Mouse (Mus musculus) hindbrain, embryonic 10.5 days (tissue): ENCODE results near the gene Zfp704. TPM values are rescaled to one million over a fixed set of nuclear protein-coding genes. Genes with fewer than 3 reads are reported as not detected.

ENCODE experiments used
- DNase-seq: peaks from one replicate; pipeline ENCODE4 v3.0.0-alpha.2; 2017; ENCODE audit warnings: low spot score
- H3K27ac ChIP-seq: fragments of 300-500 bp; sonication (generic); 2 replicates; pipeline ENCODE4 v1.5.1; 2016; ENCODE audit warnings: mild to moderate bottlenecking, moderate library complexity
- H3K27me3 ChIP-seq: fragments of 300-500 bp; sonication (generic); 2 replicates; pipeline ENCODE4 v1.6.1; 2016; ENCODE audit warnings: mild to moderate bottlenecking; ENCODE audit not compliant: poor library complexity, insufficient read depth, severe bottlenecking
- H3K36me3 ChIP-seq: fragments of 300-500 bp; sonication (generic); 2 replicates; pipeline ENCODE4 v1.6.1; 2016; ENCODE audit warnings: mild to moderate bottlenecking, moderate library complexity
- H3K4me1 ChIP-seq: fragments of 300-500 bp; sonication (generic); replicated peaks from 2 replicates; pipeline ENCODE4 v1.6.1; 2016; ENCODE audit warnings: mild to moderate bottlenecking
- H3K4me3 ChIP-seq: fragments of 300-500 bp; sonication (generic); 2 replicates; pipeline ENCODE4 v1.5.1; 2016; ENCODE audit warnings: mild to moderate bottlenecking, moderate library complexity
- H3K9me3 ChIP-seq: fragments of 300-500 bp; sonication (generic); 2 replicates; pipeline ENCODE4 v1.6.1; 2016; ENCODE audit warnings: mild to moderate bottlenecking, moderate library complexity
- WGBS: fragments of 180-500 bp; shearing (Covaris S2); methylation state at CpG from one replicate; pipeline ENCODE4 v1.1.7; 2016; 5-methylcytosine and 5-hydroxymethylcytosine counted together
- polyA plus RNA-seq: library from polyadenylated mRNA; unstranded; fragments of >200 nt; fragmentation: Nextera tagmentation; extraction: Ambion mirVana; gene quantifications from 2 replicates; pipeline ENCODE4 v1.2.1, GENCODE M21; 2016

Gene Zfp704
- polyA plus RNA-seq, 1 experiment from 2014 or later = 4.2 TPM

- Histone ChIP-seq H3K4me1 (peaks cover 20% of the 10 kb centered on the region), H3K9me3 (0 out of 2 replicates have a peak, but pooled peaks cover 3% of the 10 kb centered on the region), H3K4me3 (no peak overlapping the region), H3K36me3 (0 out of 2 replicates have a peak, but pooled peaks cover 5% of the 10 kb centered on the region), H3K27ac (no peak overlapping the region), H3K27me3 (no peaks in the 10 kb centered on the region)
- DNase-seq = no peak
- WGBS = 84% methylated on average over 10 of the region's 10 CpGs
These were observed 41.2 kb downstream of the Zfp704 start for GRCm38 (mm10) chr3:9568565-9569228.

GRCm38 (mm10) chr3:9567948-9568347, 41.9 kb downstream of the Zfp704 start:
- 70% methylated on average over 8 of the region's 8 CpGs for WGBS
- H3K27me3 ChIP-seq = no peaks in the 10 kb centered on the region
- DNase-seq = no peak

GRCm38 (mm10) chr3:9566831-9567230, 43.1 kb downstream of the Zfp704 start:
- Histone ChIP-seq H3K4me3 (no peak overlapping the region), H3K4me1 (peaks cover 21% of the 10 kb centered on the region), H3K36me3 (0 out of 2 replicates have a peak, but pooled peaks cover 5% of the 10 kb centered on the region), H3K27ac (no peak overlapping the region), H3K9me3 (0 out of 2 replicates have a peak, but pooled peaks cover 3% of the 10 kb centered on the region), H3K27me3 (no peaks in the 10 kb centered on the region)
- no peak for DNase-seq
- 90% methylated on average over 3 of the region's 3 CpGs for WGBS

More at GRCm38 (mm10) chr3:9567948-9568347, 41.9 kb downstream of the Zfp704 start:
- Histone ChIP-seq H3K27ac (no peak overlapping the region), H3K4me3 (no peak overlapping the region), H3K36me3 (0 out of 2 replicates have a peak, but pooled peaks cover 5% of the 10 kb centered on the region), H3K9me3 (0 out of 2 replicates have a peak, but pooled peaks cover 3% of the 10 kb centered on the region), H3K4me1 (peaks cover 21% of the 10 kb centered on the region)

GRCm38 (mm10) chr3:9563562-9563961, 46.3 kb downstream of the Zfp704 start:
- H3K9me3 ChIP-seq = no peaks in the 10 kb centered on the region
- 83% methylated on average over 7 of the region's 7 CpGs for WGBS
- no peak for DNase-seq

GRCm38 (mm10) chr3:9562649-9563328, 47.1 kb downstream of the Zfp704 start:
- no peaks in the 10 kb centered on the region for H3K27me3 ChIP-seq
- no peak overlapping the region for H3K27ac ChIP-seq
- no peaks in the 10 kb centered on the region for H3K9me3 ChIP-seq
- DNase-seq = no peak
- 91% methylated on average over 11 of the region's 11 CpGs for WGBS
- no peak overlapping the region for H3K4me3 ChIP-seq
- 0 out of 2 replicates have a peak, but pooled peaks cover 5% of the 10 kb centered on the region for H3K36me3 ChIP-seq
- peaks cover 7% of the 10 kb centered on the region for H3K4me1 ChIP-seq

More at GRCm38 (mm10) chr3:9563562-9563961, 46.3 kb downstream of the Zfp704 start:
- 0 out of 2 replicates have a peak, but pooled peaks cover 5% of the 10 kb centered on the region for H3K36me3 ChIP-seq
- no peak overlapping the region for H3K4me3 ChIP-seq
- no peak overlapping the region for H3K27ac ChIP-seq
- H3K4me1 ChIP-seq = peaks cover 15% of the 10 kb centered on the region
- H3K27me3 ChIP-seq = no peaks in the 10 kb centered on the region

- DNase-seq = no peak
- Histone ChIP-seq H3K9me3 (no peaks in the 10 kb centered on the region), H3K27ac (no peak overlapping the region), H3K4me3 (no peak overlapping the region), H3K27me3 (no peaks in the 10 kb centered on the region), H3K4me1 (peaks cover 2% of the 10 kb centered on the region; the same call in 1 of the 2 replicates), H3K36me3 (no peaks in the 10 kb centered on the region)
- WGBS = 77% methylated on average over 6 of the region's 6 CpGs
These were observed 51.9 kb downstream of the Zfp704 start for GRCm38 (mm10) chr3:9557778-9558560.

GRCm38 (mm10) chr3:9556137-9556536, 53.7 kb downstream of the Zfp704 start:
- Histone ChIP-seq H3K4me3 (no peak overlapping the region), H3K27ac (no peak overlapping the region), H3K27me3 (no peaks in the 10 kb centered on the region), H3K9me3 (no peaks in the 10 kb centered on the region), H3K36me3 (no peaks in the 10 kb centered on the region), H3K4me1 (peaks cover 14% of the 10 kb centered on the region; the same call in 1 of the 2 replicates)
- 74% methylated on average over 5 of the region's 5 CpGs for WGBS
- no peak for DNase-seq

- Histone ChIP-seq H3K4me1 (peaks cover 14% of the 10 kb centered on the region; the same call in 1 of the 2 replicates), H3K27ac (no peak overlapping the region), H3K9me3 (no peaks in the 10 kb centered on the region), H3K36me3 (no peaks in the 10 kb centered on the region), H3K27me3 (no peaks in the 10 kb centered on the region), H3K4me3 (no peak overlapping the region)
- DNase-seq = no peak
- 92% methylated on average over 6 of the region's 6 CpGs for WGBS
These were observed 55.0 kb downstream of the Zfp704 start for GRCm38 (mm10) chr3:9554916-9555315.

- H3K36me3 ChIP-seq = no peaks in the 10 kb centered on the region
- 71% methylated on average over 8 of the region's 8 CpGs for WGBS
- no peak for DNase-seq
- peaks cover 29% of the 10 kb centered on the region for H3K4me1 ChIP-seq
- H3K4me3 ChIP-seq = no peak overlapping the region
- no peak overlapping the region for H3K27ac ChIP-seq
- H3K9me3 ChIP-seq = no peaks in the 10 kb centered on the region
- no peaks in the 10 kb centered on the region for H3K27me3 ChIP-seq
These were observed 57.6 kb downstream of the Zfp704 start for GRCm38 (mm10) chr3:9552332-9552731.

GRCm38 (mm10) chr3:9550930-9551329, 59.0 kb downstream of the Zfp704 start:
- DNase-seq = no peak
- Histone ChIP-seq H3K27ac (no peak overlapping the region), H3K27me3 (no peaks in the 10 kb centered on the region), H3K36me3 (no peaks in the 10 kb centered on the region), H3K9me3 (no peaks in the 10 kb centered on the region), H3K4me1 (peaks cover 40% of the 10 kb centered on the region), H3K4me3 (no peak overlapping the region)
- WGBS = 89% methylated on average over 1 of the region's 1 CpGs

GRCm38 (mm10) chr3:9549815-9550214, 60.1 kb downstream of the Zfp704 start:
- no peaks in the 10 kb centered on the region for H3K9me3 ChIP-seq
- DNase-seq = no peak
- peaks cover 46% of the 10 kb centered on the region for H3K4me1 ChIP-seq
- H3K4me3 ChIP-seq = no peak overlapping the region
- no peaks in the 10 kb centered on the region for H3K36me3 ChIP-seq
- WGBS = 85% methylated on average over 5 of the region's 5 CpGs
- H3K27ac ChIP-seq = no peak overlapping the region
- no peaks in the 10 kb centered on the region for H3K27me3 ChIP-seq

- H3K9me3 ChIP-seq = no peaks in the 10 kb centered on the region
- no peak overlapping the region for H3K4me3 ChIP-seq
- H3K27ac ChIP-seq = no peak overlapping the region
- DNase-seq = no peak
- no peaks in the 10 kb centered on the region for H3K36me3 ChIP-seq
- 62% methylated on average over 10 of the region's 10 CpGs for WGBS
- no peaks in the 10 kb centered on the region for H3K27me3 ChIP-seq
- H3K4me1 ChIP-seq = peaks cover 56% of the 10 kb centered on the region
These were observed 61.7 kb downstream of the Zfp704 start for GRCm38 (mm10) chr3:9548188-9548587.
